In genomic region chr11:49308547-49308946, GRCm38 (mm10) we compare ENCODE assay signal across 14 mouse cellular contexts. TPM values are rescaled to one million over a fixed set of nuclear protein-coding genes. Genes with fewer than 3 reads are reported as not detected.
"Had no signal": no experiment of that assay in that cellular context is flagged by ENCODE, and none has a peak within 500 bp of the region (broad histone marks: within the 10 kb centered on the region; RNA-seq: fewer than 3 reads in every experiment).

No protein-coding gene starts in this region.

RNA-seq across cellular contexts. Expression of gene Olfr10, which starts 4.0 kb away (rescaled TPM):
- total RNA-seq: neutrophil, adult 5-6 weeks had no signal
- polyA plus RNA-seq: neural tube, embryonic 13.5 days; neural tube, embryonic 14.5 days; neural tube, embryonic 15.5 days; small intestine, adult 2 months; spleen, adult 2 months; stomach, embryonic 14.5 days; stomach, embryonic 15.5 days; stomach, embryonic 16.5 days; stomach, postnatal 0 days; testis, adult 2 months; thymus, adult 2 months; thymus, postnatal 0 days; urinary bladder, adult 2 months had no signal

RNA-seq across cellular contexts. Expression of gene Olfr1391, which starts 14.0 kb away (rescaled TPM):
- total RNA-seq: neutrophil, adult 5-6 weeks had no signal
- polyA plus RNA-seq: neural tube, embryonic 13.5 days; neural tube, embryonic 14.5 days; neural tube, embryonic 15.5 days; small intestine, adult 2 months; spleen, adult 2 months; stomach, embryonic 14.5 days; stomach, embryonic 15.5 days; stomach, embryonic 16.5 days; stomach, postnatal 0 days; testis, adult 2 months; thymus, adult 2 months; thymus, postnatal 0 days; urinary bladder, adult 2 months had no signal

RNA-seq across cellular contexts. Expression of gene Olfr1392, which starts 23.5 kb away (rescaled TPM):
- polyA plus RNA-seq: neural tube, embryonic 13.5 days; neural tube, embryonic 14.5 days; neural tube, embryonic 15.5 days; spleen, adult 2 months; stomach, embryonic 15.5 days; stomach, postnatal 0 days; thymus, postnatal 0 days had no signal

RNA-seq across cellular contexts. Expression of gene Olfr1390, which starts 26.4 kb away (rescaled TPM):
- total RNA-seq: neutrophil, adult 5-6 weeks had no signal
- polyA plus RNA-seq: neural tube, embryonic 13.5 days; neural tube, embryonic 14.5 days; neural tube, embryonic 15.5 days; small intestine, adult 2 months; spleen, adult 2 months; stomach, embryonic 14.5 days; stomach, embryonic 15.5 days; stomach, embryonic 16.5 days; stomach, postnatal 0 days; testis, adult 2 months; thymus, adult 2 months; thymus, postnatal 0 days; urinary bladder, adult 2 months had no signal

RNA-seq across cellular contexts. Expression of gene Olfr1393, which starts 30.4 kb away (rescaled TPM):
- polyA plus RNA-seq: neural tube, embryonic 13.5 days; neural tube, embryonic 14.5 days; neural tube, embryonic 15.5 days; stomach, embryonic 14.5 days; stomach, embryonic 15.5 days; stomach, embryonic 16.5 days; stomach, postnatal 0 days; thymus, postnatal 0 days had no signal
